Mouse (Mus musculus): ENCODE results near the gene Klra6. TPM values are rescaled to one million over a fixed set of nuclear protein-coding genes. Genes with fewer than 3 reads are reported as not detected.
"Not testable (repeated sequence)": the region's sequence is repeated elsewhere in the genome, so short reads cannot be mapped to it uniquely, and the experiment has no call there.

Klra6 gene
- not detected for total RNA-seq (2021)
- long read RNA-seq, experiment 1 = 0 reads
- long read RNA-seq, experiment 2 = 0 reads

- no peak for DNase-seq
Measured at GRCm38 (mm10) chr6:130026854-130027253, at the start of gene Klra6. Gene Klra6 (minus strand): TSS chr6:130026954.

DNA sequence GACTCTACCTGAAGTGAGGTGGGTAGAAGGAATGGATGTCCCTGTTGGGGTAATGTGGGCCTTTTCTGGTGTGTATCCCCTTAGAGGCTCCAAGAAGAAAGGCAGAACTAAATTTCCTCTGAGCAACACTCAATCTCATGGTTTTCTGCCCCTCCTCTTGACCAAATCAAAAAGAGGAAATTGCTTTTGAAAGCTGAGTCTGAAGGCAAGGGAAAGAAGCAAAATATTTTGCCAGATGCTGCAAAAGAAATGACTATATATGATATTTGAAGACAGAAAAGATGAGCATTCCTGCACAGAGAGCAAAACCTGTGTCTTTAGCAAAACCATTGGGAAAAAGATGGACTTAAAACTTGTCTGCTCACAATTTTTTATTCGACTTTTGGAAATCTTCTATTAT lies 40.4 kb upstream of the Klra6 start, which contains the start of gene Klra4:
Klra4 (minus strand) TSS at position 101 of the 400 bp plus-strand sequence.
- intact Hi-C loops (cut with DNase I) = loop anchor here (5.0 kb wide), 1 partner anchor 240 kb away; no protein-coding TSS in a partner anchor

More at GRCm38 (mm10) chr6:130026854-130027253, at the start of gene Klra6:
- intact Hi-C loops (cut with DNase I) = no loop called here

DNA sequence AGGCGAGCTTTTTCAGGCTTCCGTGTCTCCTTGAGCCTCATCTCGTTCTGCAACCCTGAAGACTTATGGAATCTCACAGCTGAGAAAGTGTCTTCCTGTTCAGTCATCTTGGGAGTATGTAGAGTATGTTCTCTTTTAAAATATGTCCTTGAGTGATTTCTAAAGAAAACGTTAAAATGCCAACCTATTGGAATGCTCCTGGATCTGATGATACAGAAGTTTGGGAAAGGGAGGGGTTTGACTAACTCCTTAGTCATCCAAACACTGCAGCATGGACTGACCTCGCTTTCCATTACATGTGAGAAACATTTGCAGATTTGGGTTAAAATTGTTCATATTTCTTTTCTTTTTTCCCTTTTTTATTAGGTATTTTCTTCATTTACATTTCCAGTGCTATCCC lies 38.4 kb upstream of the Klra6 start:
- DNase-seq = no peak
- intact Hi-C loops (cut with DNase I) = loop anchor here (5.0 kb wide), 1 partner anchor 242 kb away; no protein-coding TSS in a partner anchor

More for the DNA sequence above, 40.4 kb upstream of the Klra6 start, which contains the start of gene Klra4:
- DNase-seq = not testable (repeated sequence)

DNA sequence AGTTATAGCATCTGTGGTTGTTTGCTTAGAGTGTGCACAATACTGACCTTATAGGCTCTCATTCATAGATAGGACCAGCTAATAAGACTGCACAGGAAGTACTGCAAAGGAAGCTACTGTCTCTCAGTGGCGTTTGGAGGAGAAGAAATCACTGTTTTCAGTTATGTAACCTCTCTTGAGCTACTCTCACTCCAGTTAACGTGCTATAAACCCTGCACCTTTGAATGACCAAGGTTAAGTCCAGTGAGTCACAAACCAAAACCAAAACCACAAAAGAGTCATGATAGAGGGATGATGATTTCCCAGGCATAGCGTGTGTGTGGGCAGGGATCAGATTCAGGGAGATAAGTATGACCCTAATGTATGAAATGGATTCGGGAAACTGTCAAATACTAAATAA lies 8.4 kb upstream of the Klra6 start:
- DNase-seq; intact Hi-C loops (cut with DNase I): not testable (repeated sequence)

GRCm38 (mm10) chr6:130031493-130032089 lies 4.8 kb upstream of the Klra6 start:
- DNase-seq; intact Hi-C loops (cut with DNase I): not testable (repeated sequence)

Other genes starting within 250 kb of the Klra6 start
- gene Gm156, start 242.7 kb downstream of the Klra6 start, total RNA-seq (2021) = not detected
- gene Gm17631, start 164.3 kb downstream of the Klra6 start, total RNA-seq (2021) = not detected
- gene Klra17, start 150.3 kb downstream of the Klra6 start, total RNA-seq (2021) = not detected
- not detected for gene Klra5, start 109.3 kb downstream of the Klra6 start, total RNA-seq (2021)
- gene Klra4, start 40.3 kb upstream of the Klra6 start, total RNA-seq (2021) = not detected
- not detected for gene Klra8, start 102.9 kb upstream of the Klra6 start, total RNA-seq (2021)
- under 1 TPM in 1 of 2 experiments, not detected in 1; 0.54 TPM for gene Klra9, start 166.2 kb upstream of the Klra6 start, total RNA-seq (2021)
- not detected for gene Klra7, start 206.4 kb upstream of the Klra6 start, total RNA-seq (2021)

All from gastrocnemius, postnatal 36 days (tissue).